Mouse (Mus musculus): ENCODE results near the gene Sgip1.

The Sgip1 gene

GRCm38 (mm10) chr4:102899683-102900082 is 158.6 kb downstream of the Sgip1 start:
- no peak for DNase-seq (ENCODE audit: low spot score)

- DNase-seq (ENCODE audit: low spot score) = no peak
Observed at GRCm38 (mm10) chr4:102900166-102900565, 159.1 kb downstream of the Sgip1 start.

- DNase-seq (ENCODE audit: low spot score) = no peak
Observed at GRCm38 (mm10) chr4:102907843-102908427, 166.8 kb downstream of the Sgip1 start.

GRCm38 (mm10) chr4:102910191-102910590 is 169.1 kb downstream of the Sgip1 start:
- no peak for DNase-seq (ENCODE audit: low spot score)

GRCm38 (mm10) chr4:102913176-102913575 is 172.1 kb downstream of the Sgip1 start:
- no peak for DNase-seq (ENCODE audit: low spot score)

- no peak for DNase-seq (ENCODE audit: low spot score)
Observed at GRCm38 (mm10) chr4:102913700-102914327, 172.7 kb downstream of the Sgip1 start.

- no peak for DNase-seq (ENCODE audit: low spot score)
Observed at GRCm38 (mm10) chr4:102918191-102918590, 177.1 kb downstream of the Sgip1 start.

- DNase-seq (ENCODE audit: low spot score) = no peak
Observed at GRCm38 (mm10) chr4:102929491-102929890, 188.4 kb downstream of the Sgip1 start.

- no peak for DNase-seq (ENCODE audit: low spot score)
Observed at GRCm38 (mm10) chr4:102930679-102931078, 189.6 kb downstream of the Sgip1 start.

GRCm38 (mm10) chr4:102940266-102940665 is 199.2 kb downstream of the Sgip1 start:
- no peak for DNase-seq (ENCODE audit: low spot score)

- DNase-seq (ENCODE audit: low spot score) = no peak
Observed at GRCm38 (mm10) chr4:102940738-102941137, 199.6 kb downstream of the Sgip1 start.

GRCm38 (mm10) chr4:102944325-102944724 is 203.2 kb downstream of the Sgip1 start:
- DNase-seq (ENCODE audit: low spot score) = no peak

- no peak for DNase-seq (ENCODE audit: low spot score)
Observed at GRCm38 (mm10) chr4:102952476-102952875, 211.4 kb downstream of the Sgip1 start.

- no peak for DNase-seq (ENCODE audit: low spot score)
Observed at GRCm38 (mm10) chr4:102955294-102955956, 214.3 kb downstream of the Sgip1 start.

GRCm38 (mm10) chr4:102959409-102959808 is 218.3 kb downstream of the Sgip1 start:
- no peak for DNase-seq (ENCODE audit: low spot score)

- no peak for DNase-seq (ENCODE audit: low spot score)
Observed at GRCm38 (mm10) chr4:102964174-102964573, 223.1 kb downstream of the Sgip1 start.

GRCm38 (mm10) chr4:102967811-102968210 is 226.7 kb downstream of the Sgip1 start:
- no peak for DNase-seq (ENCODE audit: low spot score)

GRCm38 (mm10) chr4:102969599-102969998 is 228.5 kb downstream of the Sgip1 start:
- DNase-seq (ENCODE audit: low spot score) = no peak

GRCm38 (mm10) chr4:102971159-102971558 is 230.1 kb downstream of the Sgip1 start:
- no peak for DNase-seq (ENCODE audit: low spot score)

- DNase-seq (ENCODE audit: low spot score) = no peak
Observed at GRCm38 (mm10) chr4:102972071-102972470, 231.0 kb downstream of the Sgip1 start.

- no peak for DNase-seq (ENCODE audit: low spot score)
Observed at GRCm38 (mm10) chr4:102974172-102974571, 233.1 kb downstream of the Sgip1 start.

GRCm38 (mm10) chr4:102976290-102977275 is 235.5 kb downstream of the Sgip1 start:
- DNase-seq (ENCODE audit: low spot score) = no peak

Measured in ovary, postnatal 10 days (tissue).